Mouse (Mus musculus): ENCODE measurements at regions not wholly inside any gene's neighbourhood (a gene's known extent, or its start where the extent isn't known, plus 50 kb on each side); places are given as distances from the start of the nearest gene placed in this dataset.

- no peak for TF ChIP-seq CTCF (IDR thresholded peaks at IDR 0.05; ENCODE audit: extremely low read depth, insufficient read depth, insufficient read length, insufficient replicate concordance)
- no peak for TF ChIP-seq POLR2A (IDR thresholded peaks at IDR 0.05; ENCODE audit: low read depth, low read length)
These were observed 81.3 kb upstream of the Btg1 start for GRCm38 (mm10) chr10:96535461-96535860.

All from spleen, adult 2 months (tissue).